Mouse (Mus musculus) WW6 (cell line): ENCODE measurements around the gene B9d2.
"Not testable (repeated sequence)": the region's sequence is repeated elsewhere in the genome, so short reads cannot be mapped to it uniquely, and the experiment has no call there.

Source experiments
- DNase-seq: peaks from one replicate; pipeline ENCODE4 v3.0.0-alpha.2; 2013; ENCODE audit warnings: low read depth, low spot score

Gene B9d2

DNA sequence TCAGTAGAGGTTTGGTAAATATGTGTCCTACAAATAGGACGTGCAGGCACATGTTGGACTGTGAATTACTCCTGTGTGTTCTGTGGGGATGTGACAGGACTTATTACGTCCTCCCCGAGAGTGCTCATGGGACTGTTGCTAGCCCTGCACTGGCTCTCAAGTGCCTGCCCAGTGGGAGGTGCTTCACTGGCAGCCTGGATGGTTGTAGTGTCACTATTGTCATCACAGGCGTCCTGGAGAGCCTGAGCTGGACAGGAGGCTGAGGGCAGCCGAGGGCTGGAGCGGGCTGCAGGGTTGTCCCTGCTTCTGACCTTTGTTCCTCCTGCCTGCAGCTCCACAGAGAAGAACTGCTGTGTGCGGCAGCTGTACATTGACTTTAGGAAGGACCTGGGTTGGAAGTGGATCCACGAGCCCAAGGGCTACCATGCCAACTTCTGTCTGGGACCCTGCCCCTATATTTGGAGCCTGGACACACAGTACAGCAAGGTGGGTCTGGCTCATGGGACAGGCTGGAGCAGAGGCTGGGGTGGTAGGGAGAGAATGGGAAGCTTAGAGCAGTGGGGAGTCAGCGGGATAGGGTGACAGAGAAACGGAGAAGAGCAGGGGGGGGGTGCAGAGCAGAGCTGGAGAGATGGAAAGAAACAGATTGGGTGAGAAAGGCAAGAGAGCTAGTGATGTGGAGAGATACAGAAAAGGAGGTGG, 23.4 kb downstream of the B9d2 start:
- no peak for DNase-seq

DNA sequence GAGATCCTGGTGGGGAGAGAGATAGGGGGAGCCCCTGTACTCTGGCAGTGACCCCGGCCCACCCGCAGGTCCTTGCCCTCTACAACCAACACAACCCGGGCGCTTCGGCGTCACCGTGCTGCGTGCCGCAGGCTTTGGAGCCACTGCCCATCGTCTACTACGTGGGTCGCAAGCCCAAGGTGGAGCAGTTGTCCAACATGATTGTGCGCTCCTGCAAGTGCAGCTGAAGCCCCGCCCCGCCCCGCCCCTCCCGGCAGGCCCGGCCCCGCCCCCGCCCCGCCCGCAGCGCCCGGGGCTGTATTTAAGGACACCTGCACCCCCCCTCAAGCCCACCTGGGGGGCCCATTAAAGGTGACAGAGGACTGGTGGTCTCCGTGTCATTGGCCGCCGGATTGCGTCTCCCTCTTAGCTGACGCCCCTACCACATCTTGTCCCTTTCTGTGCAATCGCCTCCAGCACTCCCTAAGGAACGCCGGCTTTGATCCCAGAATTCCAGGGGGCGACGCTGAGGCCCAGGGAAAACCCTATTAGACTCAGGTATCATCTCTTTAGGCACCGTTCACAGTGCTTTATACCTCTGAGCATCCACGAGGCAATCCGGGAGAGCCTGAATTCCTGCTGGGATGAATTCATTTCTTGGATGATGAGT, 24.3 kb downstream of the B9d2 start:
- DNase-seq = no peak

DNA sequence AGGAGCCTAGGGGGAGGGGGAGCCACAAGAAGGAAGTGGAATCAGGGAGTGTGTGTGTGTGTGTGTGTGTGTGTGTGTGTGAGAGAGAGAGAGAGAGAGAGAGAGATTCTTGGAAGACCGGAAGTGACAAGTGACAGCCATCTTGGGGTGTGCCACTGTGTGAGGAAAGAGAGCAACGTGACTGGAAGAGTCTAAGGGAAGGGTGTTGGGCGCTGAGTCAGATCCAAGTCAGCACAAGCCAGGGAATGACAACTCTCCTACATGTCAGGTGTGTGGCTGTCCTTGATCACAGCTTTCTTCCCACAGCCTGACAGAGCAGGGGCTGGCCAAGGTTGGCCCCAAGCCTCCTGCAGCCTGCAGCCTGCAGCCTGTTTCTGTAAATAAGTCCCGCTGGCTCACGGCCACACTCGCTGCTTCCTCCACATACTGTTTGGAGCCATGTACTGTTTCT, 25.2 kb downstream of the B9d2 start:
- DNase-seq = no peak

DNA sequence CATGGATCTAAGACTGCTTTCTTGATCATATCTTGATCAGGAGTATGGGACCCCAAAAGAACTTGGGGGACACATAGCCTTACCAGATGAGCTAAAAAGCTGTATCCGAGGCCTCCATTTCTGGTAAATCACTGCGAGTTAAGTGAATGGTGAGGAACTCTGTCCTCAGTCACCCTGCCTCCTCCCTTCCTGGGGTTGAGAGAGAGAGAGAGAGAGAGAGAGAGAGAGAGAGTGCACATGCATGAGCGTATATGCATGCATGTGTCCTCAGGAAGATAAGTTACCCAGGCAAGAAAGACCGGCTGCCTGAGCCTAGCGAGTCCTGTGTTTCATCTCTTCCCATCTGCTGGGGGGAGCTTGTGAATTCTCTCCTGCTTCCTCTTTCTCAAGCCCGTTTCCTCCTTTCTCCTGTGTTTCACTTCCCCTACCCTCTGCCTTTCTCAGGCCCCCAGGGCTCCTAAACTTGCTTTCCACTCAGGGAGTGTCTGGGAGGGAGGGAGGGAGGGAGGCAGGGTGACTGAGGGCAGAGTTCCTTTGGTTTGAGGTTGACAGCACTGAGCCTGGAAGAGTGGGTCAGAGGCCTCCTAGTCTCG, 26.1 kb downstream of the B9d2 start:
- DNase-seq = no peak

DNA sequence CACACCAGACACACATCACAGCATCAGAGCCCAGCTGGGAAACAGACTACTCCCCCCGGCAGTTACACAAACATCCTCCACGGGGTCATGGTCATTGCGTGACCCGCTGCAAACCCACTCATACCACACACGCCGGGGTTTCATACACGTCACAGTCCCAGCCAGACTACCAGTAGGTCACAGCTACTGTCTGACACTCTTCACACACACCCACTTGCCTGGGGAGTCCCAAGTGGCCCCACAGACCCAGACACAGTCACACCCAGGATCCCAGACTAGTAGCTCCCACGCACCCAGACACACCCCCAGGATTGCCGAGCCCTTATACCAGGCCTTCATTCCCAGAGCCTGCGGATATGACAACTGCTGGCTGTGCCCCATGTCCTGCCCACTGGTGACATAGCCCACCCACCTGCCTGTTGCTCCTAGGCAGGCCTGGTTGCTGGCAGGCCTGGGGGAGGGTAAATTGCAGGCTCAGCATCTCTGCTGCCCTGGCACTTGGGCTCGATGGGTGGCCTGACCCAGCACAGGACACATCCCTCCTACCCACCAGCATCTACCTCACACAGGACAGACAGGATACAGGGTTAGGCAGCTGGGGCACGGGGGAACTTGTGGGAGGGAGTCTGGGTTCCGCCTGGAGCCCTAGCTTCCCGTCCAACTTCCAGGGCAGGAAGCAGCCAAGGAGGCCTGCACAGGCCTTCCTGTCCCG, 27.2 kb downstream of the B9d2 start:
- DNase-seq = no peak

DNA sequence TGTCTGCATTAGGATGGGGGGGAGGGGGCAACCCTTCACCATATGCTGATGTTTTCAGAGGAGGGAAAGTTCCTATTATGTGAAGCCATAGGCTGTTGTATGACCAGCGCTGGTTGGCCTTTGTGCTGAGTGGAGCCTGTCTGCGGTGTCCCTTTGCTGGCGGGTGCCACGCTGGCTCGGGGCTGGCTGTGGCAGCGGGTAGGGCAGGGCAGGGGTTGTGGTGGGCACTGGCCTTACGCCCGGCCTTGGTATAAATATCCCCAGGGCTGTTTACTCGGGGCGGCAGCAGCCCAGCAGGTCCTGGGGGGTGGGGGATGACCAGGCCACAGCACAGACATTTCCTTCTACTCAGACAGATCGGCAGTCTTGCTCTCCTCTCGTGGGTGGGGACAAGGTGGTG, 29.4 kb downstream of the B9d2 start:
- DNase-seq = no peak

DNA sequence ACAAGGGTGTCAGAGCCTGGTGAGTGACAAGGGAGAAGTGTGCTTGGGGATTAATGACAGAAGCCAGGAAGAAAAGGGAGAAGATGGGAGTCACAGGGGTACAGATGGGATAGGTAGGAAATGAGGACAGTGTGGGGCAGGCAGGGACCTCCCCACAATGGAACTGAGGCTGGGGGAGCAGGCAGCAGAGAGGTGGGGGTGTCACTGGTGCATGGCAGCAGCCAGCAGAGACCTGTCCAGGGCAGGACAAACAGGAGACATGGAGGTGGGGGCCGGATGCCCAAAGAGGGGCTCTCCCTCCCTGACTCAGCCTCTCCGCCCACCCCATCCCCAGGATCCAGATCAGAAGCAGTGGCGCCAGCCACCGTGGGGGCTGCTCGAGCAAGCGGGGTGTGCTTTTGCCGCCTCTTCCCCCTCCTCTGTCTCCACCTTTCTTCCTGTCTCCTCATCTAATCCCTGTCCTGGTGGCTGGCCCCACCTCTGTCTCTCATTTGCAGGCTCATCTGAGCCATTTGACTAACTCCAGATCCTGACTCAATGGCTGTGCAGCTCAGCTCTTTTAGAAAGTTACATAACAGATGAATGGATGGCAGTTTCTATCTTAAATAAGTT, 30.0 kb downstream of the B9d2 start:
- no peak for DNase-seq

DNA sequence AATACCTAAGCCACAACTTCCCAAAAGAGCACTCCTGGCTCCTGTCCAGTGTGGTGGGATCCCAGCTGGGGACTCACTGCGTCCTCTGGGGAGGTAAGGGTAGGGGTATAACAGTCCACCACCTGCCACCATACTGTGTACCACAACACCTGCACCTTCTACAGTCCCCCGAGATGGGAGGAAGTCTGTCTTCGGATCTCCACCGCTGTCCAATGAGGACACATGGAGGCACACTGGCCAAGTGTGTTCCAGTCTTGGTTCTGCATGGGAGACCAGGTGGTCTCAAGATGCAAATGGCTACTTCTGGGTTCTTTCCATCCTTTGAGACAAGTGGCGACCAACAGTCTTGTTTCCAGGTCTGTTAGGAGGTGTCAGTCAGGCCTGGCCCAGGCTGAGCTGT, 30.6 kb downstream of the B9d2 start:
- DNase-seq = no peak

DNA sequence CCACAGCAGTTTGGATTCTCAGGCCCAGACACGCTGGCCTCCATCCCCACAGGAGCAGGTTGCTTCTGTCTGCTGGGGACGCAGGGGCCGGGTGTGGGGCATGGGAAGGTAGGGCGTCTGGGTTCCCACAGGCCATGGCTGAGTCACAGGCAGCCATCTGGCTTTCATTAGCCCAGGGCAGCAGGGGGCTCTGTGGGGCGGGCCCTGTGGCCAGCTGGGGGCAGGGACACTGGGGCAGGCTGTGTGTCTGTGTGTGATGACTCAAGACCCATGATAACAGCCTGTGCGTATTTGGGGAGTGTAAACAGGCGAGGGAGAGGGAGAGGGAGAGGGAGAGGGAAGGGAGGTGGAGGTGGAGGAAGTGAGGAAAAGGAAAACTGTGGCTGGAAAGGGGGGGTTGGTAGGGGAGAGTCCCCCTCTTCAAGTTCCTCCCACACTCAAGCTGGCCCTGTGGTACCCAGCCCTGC, 31.2 kb downstream of the B9d2 start:
- no peak for DNase-seq

DNA sequence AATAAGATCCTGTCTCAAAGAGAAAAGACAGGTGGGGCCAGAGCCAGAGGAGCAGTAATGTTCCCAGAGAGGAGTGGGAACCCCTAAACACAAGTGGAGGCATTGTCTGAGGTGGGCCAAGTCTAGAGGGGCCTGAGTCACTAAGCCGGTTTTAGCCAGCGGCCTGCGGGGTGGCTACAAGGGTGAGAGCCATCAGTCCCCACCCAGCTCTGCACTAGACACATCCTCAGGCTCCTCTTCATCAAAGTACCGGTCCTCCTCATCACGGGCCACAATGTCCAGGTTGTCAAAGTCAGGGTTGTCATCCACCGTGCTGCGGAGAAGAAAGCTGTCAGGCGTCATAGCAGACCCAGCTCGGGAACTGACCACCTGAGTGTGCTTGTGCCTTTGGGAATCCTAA, 32.2 kb downstream of the B9d2 start:
- no peak for DNase-seq

DNA sequence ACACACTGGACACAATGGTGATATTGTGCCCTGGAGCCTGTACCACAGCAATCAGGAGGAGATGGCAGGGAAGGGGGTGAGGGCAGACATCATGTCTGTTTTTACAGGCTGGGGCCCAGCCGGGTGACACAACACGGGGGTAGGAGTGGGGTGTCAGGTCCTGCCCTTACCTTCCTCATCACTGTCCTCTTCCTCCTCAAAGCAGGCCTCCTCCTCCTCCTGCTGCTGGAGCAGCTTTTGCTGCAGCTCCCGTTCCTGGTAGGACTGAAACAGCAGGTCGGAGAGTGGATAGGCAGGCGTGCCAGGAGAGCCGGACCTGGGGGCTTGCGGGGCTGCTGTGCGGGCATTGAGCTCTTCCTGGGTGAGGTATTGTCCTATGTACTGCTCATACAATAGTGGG, 34.0 kb downstream of the B9d2 start:
- DNase-seq = no peak

DNA sequence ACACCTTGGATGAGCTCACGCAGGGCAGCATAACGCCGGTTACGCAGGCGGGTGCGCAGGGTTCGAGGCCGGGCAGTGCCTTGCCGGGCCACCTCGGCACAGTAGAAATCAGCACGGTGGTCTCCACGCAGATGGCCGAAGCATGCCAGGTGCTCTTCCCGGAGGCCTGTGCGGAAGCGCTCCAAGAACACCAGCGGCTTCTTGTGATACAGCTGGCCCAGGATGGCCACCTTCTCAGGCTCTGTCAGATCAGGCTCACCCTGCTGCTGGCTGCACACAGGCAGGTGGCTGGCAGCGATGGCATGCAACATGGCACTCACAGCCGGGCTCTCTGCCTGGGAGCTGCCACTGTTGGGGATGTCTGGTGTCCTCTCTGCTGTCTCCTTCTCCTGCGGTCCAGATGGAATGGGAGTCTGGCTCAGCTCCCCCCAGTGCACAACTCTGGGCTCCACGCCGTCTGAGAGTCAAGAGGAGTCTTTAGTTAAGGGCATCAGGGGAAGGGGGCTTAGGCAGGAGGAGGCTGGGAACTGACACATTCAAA, 35.2 kb downstream of the B9d2 start:
- no peak for DNase-seq

DNA sequence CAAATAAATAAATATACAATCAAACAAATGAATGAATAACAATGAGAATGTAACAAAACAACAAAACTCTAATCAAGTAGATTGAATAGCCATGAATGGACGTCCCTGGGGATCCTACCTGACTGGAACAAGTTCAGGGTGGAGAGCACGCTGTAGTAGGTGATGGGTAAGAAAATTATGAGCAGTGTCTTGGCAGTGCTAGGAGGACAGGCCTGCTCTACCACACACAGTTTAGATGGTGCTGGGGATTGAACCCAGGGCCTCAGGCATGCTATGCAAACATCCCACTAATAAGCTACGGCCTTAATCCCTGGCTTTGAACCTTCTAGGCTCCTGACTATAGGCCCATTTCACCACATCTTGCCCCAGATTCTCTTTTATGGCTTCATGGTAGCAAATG, 36.9 kb downstream of the B9d2 start:
- no peak for DNase-seq

DNA sequence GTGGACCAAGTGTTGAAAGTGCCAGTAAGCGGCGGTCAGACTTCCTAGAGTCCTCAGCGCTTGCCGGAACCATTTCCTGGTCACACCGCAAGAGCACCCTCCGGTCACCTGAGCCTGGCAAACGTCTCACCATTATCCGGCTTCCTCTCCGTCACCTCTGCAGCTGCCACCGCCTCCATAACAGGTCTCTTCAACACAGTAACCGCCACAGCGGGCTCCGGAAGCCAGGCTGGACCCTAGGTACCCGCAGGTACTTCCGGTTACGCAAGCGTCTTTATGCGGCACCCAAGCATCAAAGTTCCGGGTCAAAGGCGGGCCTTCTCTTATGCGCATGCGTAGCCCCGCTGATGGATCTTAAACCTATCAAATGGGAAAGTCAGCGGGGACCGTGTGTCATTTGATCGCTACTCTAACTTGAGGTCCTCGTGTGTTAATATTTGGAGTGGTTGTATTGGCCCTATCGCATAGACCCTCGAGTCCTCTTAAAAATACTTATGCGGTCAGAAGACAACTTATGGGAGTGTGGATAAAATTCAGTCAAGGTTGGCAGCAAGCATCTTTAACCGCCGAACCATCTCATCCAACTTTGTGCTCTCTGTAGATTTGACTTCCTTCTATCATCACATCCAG, 38.3 kb downstream of the B9d2 start, which contains the start of gene Ccdc97:
Gene Ccdc97 (minus strand): TSS at position 301 of the 630 bp plus-strand sequence.
- DNase-seq = peak; percentile 78

DNA sequence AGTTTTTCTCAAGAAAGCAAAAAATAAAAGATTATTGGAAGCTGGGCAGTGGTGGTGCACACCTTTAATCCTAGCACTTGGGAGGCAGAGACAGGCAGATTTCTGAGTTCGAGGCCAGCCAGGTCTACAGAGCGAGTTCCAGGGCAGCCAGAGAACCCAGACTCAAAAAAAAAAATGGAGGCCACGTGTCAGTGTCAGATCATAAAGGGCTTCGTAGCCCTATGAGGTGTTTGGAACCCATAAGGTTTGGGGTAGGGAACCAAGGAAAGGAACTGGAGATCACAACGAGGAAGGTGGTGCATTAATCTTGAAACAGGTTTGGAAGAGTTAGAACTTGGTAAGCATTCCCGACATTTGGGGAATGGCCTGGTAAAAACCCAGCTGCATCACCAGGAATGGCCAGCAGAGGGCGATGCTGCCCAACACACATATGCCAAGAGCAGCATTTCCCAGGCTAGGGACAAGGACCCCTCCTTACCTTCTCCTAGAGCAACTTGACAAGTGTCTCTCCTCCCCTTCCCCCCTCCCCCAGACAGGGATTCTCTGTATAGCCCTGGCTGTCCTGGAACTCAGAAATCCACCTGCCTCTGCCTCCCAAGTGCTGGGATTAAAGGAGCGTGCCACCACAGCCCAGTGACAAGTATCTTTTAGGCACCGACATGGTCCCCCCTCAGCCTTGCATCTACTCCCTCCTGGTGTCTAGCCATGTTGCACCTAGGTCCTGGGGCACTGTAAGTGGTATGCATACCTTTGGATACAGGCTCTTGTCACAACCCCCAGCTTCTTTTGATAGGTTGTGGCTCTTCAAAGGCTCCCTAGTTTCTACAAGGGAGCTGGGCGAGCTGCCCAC, 39.4 kb downstream of the B9d2 start:
- DNase-seq = no peak

DNA sequence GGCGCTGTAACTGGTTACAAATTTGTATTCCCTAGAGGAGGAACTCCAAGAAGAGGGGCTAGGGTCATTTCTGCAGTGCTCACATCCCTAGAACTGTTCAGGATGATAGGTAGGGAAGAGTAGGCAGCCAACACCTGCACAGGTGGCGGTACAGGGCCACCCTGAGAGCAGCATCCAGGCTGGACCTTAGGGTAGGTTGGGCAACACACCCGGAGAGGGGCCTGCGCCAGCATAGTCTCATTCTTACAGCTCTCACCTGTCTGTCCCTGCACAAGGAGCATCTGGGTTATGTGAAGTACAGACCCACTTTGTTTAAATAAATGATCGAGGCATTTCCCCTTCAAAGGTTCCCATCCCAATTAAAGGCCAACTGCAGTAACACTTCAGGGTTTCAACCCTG, 40.2 kb downstream of the B9d2 start:
- DNase-seq = no peak

DNA sequence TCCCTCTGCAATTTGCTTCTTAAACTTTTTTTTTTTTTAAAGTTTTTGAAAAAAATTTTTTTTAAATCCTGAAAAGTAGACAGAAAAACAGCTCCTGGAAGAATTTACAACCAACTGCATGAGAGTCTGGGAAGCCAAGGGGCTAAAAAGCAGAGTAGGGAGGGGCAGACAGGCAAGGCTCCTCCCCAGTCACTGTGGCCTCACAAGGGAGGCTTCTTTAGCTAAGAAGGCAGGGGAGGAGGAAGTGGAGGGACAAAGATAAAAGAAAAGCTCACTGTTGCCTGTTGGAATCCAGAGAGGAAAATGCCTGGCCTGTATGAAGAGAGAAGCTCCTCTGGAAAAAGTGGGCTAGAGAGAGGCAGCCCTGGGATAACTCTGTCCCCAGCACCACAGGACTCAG, 41.2 kb downstream of the B9d2 start:
- DNase-seq = not testable (repeated sequence)

DNA sequence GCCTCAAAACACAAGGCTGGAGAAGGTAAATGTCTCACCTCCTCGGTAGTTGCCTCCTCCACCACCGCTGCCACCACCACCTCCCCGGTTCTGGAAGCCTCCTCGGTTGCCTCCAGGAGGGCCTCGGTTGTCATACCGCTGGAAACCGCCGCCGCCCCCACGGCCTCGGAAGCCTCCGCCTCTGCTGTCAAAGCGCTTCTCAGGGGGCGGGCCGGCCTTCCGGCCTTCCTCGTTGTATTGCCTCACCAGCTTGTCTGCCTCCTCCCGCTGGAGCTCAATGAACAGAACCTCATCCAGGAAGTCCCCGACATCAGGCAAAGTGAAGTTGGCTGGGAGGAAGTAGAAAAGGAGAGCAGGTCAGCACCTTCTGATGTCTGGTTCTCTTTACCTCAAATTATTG, 45.3 kb downstream of the B9d2 start:
- DNase-seq = no peak

DNA sequence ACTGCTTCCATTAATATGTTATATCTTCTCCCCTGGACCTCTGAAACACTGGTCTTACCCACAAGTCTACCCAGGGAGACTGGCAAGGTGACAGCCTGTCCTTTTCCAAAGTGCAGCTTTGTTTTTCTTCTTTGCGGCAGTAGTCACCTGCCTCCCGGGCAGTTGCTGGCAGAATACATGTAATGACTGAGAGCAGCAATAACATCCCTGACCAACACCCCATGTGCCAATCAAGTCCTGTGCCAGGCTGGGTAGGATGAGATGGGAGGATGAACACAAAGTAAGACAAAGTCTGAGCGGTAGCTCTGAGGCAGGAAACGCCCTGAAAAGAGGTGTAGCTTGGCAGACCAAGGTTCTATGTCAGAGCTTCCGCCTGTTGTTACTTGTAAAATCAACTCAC, 47.2 kb downstream of the B9d2 start:
- no peak for DNase-seq

DNA sequence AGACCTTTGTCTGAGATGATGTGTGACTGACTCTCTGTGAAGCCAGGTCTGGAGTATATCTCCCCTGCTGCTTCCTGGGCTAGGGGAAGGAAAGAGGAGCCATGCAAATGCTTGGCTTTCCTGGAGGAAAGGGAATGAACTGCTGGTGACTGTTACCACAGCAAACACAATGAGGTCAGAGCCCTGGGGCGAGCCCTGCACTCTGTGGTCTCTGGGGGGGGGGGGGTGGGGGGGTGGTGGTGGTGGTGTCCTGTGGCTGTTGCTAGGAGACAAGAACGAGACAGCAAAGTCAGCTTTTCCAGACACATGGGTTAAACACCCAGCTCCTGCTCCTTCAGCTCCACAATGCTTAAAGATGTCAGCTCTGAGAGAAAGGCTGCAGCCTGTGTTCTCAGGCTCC, 48.8 kb downstream of the B9d2 start:
- DNase-seq = no peak
